Mouse (Mus musculus) gastrocnemius, adult 8-10 months (tissue): ENCODE results near the gene Tgm7. TPM values are rescaled to one million over a fixed set of nuclear protein-coding genes. Genes with fewer than 3 reads are reported as not detected.

Source experiments
- DNase-seq, 2 experiments: peaks; one replicate each; pipeline ENCODE4 v3.0.0; 2022; ENCODE audit warnings: low spot score in 2 of 2
- total RNA-seq, 4 experiments: library from RNA; stranded (reverse); gene quantifications; 2 replicates each; pipeline ENCODE4 v1.2.4; 2022

The Tgm7 gene
- total RNA-seq, 4 experiments from 2014 or later = not detected

DNA sequence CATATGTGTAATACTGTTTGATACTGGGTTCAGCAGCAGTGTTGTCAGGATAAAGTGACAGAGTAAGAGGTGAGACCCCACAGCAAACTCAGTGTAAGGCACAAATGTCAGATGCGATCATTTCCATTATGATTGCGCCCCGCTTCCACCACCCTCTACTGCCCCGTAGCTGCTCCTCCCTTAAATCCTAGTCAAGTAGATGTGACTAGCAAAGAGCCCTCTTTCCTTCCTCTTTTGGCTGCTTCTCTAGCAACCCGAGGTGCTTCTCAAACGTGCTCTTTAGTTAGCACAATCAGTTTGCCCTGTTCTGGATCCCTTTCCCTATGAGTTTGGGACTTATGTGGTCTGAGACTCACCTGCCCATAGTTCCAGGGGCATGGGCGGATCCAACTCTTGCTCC lies 34.8 kb downstream of the Tgm7 start:
- DNase-seq = no peak

DNA sequence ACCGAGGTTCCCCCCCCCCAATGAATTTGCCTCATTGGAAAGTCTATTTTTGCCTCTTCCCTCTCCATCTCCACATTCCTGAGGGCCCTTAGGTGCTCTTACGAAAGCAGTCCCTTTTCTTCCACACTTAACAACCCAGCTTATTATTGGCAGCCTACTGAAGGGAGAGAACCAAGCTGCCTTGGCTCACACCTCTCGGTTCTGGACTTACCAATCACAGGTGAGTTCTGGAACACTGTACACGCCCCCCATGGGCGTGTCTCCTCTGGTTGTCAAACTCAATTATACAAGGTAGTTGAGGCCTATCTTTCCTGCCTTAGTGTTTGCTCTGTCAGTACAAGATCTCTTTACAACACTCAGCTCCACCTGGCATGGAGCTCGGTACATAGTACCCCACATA lies 37.7 kb downstream of the Tgm7 start:
- no peak for DNase-seq

DNA sequence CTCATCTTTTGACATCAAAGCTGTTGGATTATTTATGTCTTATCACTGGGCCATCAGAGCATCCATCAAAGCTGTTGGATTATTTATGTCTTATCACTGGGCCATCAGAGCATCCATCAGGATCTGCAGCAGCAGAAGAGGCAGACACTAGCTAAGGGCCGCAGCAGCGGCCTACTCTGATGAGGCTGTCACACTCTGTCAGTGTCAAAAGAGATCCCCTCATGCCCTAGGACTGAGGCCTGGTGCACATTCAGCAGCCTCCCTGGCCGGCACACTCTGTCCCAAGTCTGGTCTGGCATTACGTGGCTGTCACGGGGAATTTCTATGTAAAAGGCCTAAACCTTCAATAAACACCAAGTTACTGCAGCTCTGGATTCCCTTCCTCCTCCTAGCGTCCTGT lies 40.1 kb downstream of the Tgm7 start:
- DNase-seq = no peak

DNA sequence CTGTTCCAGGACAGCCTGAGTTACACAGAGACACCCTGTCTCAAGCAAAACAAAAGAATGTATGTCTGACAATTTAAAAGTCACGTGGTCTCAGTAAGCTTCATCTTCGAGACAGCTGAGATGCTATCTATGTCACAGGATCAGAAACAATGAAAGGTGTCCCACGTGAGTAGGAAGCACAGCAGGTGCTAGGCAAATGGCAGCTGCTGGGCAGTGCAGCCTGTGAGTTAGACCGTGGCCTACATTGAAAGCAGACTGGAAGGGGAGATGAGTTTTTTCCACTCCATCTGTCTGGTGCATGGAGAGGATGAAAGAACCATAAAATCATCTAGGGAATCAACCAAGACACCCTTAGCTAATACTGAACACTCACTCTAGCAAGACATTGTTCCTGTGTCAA lies 42.5 kb downstream of the Tgm7 start:
- DNase-seq = no peak

DNA sequence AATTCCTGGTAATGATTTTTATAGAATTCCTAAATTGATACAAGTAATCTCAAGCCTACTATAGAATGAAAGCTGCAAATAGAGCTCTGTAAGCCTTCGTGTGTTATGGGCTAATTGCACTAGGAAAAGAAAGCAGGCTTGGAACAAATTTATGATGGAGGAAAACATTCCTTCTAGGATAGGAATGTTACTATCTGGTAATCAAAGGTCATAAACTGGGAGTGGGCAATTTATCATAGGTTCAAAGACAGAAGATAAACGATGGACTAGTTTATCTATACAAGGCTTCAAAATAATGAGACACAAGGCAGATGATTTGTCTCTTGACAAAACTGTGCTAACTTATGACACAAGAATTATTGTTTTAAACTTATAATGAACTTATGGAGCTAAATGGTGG lies 48.3 kb downstream of the Tgm7 start:
- DNase-seq = no peak

DNA sequence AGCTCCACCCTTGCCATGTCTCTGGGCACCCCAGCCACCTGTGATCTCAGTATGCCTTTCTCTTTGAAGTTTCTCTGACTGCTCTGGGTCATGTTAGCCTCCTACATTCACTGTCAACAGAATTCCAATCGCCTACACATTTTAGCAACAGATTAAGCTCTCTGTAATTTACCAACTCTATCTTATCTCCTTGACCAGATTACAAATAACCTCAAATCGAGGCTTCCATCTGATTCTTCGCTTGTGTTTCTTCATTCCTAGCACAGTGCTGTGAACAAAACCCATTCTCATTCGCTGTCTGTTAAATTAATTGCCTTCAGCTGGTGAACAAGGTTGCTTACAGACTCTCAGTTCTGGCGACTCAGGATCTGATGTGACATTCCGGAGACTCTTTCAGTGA lies 51.6 kb downstream of the Tgm7 start:
- no peak for DNase-seq

DNA sequence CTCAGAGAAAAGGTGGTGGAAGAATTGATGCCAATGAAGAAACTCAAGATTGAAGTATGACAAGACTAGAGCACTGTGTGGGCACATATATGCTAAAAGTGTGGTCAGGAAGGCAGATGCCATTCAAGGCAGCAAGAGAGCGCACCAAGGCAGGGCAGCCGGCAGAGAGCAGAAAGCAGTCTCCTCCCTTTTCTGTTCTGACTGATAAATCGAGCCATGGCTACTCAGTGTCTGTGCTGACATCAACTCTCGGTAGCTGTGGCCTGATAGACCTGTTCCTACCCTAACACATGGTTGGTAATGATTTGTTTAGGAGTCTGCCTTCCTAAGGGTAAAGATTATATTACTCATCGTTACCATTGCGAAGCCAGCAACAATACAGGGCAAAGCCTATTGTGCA lies 53.7 kb downstream of the Tgm7 start:
- DNase-seq = no peak

DNA sequence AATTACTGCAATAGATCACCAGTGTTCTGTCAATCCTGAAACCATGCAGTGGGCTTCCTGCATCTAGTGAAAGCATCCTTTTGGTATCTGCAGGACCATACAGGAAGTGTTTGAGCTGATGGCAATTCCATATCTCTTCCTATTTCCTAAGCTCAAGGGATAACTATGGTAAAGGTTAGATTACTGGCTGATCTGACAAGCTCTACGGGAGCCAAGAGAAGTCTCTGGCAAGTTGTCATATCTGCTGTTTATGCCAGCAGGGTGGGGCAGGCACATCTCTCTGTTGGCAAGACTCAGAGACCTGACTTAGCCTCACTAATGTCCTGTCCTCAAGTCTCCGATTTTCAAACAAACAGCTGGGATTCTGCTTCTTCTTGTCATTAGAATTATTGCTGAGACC lies 55.5 kb downstream of the Tgm7 start:
- no peak for DNase-seq

DNA sequence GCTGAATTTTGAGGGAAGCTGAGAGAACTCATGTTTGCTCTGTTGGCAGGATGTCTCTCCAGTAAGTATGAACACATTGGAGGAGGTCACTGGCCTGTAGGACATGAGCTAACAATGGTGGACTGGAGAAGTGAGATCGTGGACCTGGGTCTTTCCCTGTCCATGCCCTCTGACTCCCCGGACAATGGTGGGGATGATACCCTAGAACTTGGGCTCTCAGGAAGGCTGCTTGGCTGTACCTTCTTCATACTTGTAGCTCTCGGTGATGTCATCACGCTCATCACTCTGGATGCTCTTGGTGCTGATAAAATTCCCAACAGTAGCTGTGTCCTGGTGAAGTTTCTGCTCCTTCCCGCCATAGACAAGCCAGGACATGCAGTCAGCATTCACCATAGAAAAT lies 57.4 kb downstream of the Tgm7 start:
- no peak for DNase-seq

DNA sequence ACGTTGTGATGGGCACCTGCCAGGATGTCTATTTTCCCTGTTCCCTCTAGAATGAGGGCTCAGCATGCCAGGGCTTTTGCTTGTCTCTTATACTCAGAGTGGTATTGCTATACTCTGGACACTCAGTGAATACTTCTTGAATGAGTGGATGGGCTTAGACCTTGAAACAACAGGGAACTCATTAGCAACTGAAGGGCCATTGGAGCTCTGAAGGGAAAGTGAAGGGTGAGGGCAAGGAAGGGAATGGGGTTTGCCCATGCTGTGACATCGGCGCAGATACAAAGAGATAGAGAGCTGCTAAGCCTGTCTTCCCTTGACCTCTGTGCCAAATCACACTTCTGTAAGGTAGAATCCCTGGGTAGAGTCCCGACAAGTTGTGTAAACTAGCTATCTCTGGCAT lies 63.9 kb downstream of the Tgm7 start:
- no peak for DNase-seq

Other genes with a start within 250 kb of the Tgm7 start
- 10 to 100 TPM; 27.4 to 31.5 (median 29.6) TPM for gene Ubr1, start 139.1 kb downstream of the Tgm7 start, total RNA-seq
- gene Tmem62, start 132.8 kb downstream of the Tgm7 start, total RNA-seq = 1 to 10 TPM; 2.9 to 4.0 (median 3.2) TPM
- 10 to 100 TPM; 26.9 to 41.5 (median 37.5) TPM for gene Ccndbp1, start 101.4 kb downstream of the Tgm7 start, total RNA-seq
- not detected for gene Epb42, start 72.7 kb downstream of the Tgm7 start, total RNA-seq
- under 1 TPM; 0.20 to 0.43 (median 0.34) TPM for gene Tgm5, start 24.0 kb downstream of the Tgm7 start, total RNA-seq
- 10 to 100 TPM; 13.4 to 18.9 (median 17.1) TPM for gene Adal, start 30.6 kb upstream of the Tgm7 start, total RNA-seq
- 1 to 10 TPM; 3.5 to 5.0 (median 4.0) TPM for gene Lcmt2, start 30.9 kb upstream of the Tgm7 start, total RNA-seq
- gene Tubgcp4, start 60.9 kb upstream of the Tgm7 start, total RNA-seq = 10 to 100 TPM; 10.2 to 16.5 (median 11.7) TPM
- gene Zscan29, start 61.3 kb upstream of the Tgm7 start, total RNA-seq = 1 to 10 TPM; 3.8 to 4.9 (median 4.5) TPM
- 10 to 100 TPM; 16.4 to 33.0 (median 23.5) TPM for gene Trp53bp1, start 161.6 kb upstream of the Tgm7 start, total RNA-seq
- gene Map1a, start 179.8 kb upstream of the Tgm7 start, total RNA-seq = 10 to 100 TPM in 3 of 4 experiments, 1 to 10 TPM in 1; 7.9 to 12.2 (median 10.8) TPM
- gene Ppip5k1, start 245.6 kb upstream of the Tgm7 start, total RNA-seq = 100 to 1,000 TPM in 2 of 4 experiments, 10 to 100 TPM in 2; 97.7 to 103 (median 99.7) TPM
- gene Ckmt1, start 247.9 kb upstream of the Tgm7 start, total RNA-seq = under 1 TPM in 1 of 4 experiments, not detected in 3; 0.48 TPM